ENCODE assay signal across 8 mouse cellular contexts in genomic region chr9:57552139-57552887, GRCm38 (mm10). TPM values are rescaled to one million over a fixed set of nuclear protein-coding genes. Genes with fewer than 3 reads are reported as not detected.
DNase-seq lines count a peak whose midpoint lies in the region; ATAC-seq and TF ChIP-seq lines count a peak whose summit lies in the region.

Gene Mpi, minus strand, starts transcription at chr9:57552763.

- intact Hi-C loops in heart, postnatal 14 days (cut with DNase I), result loop anchor here (5.0 kb wide), 1 partner anchor 35 kb away; the partner anchor contains the start of gene Ulk3

- H3K4me2 ChIP-seq in forebrain, embryonic 14.5 days (ENCODE audit: low read length), result peak within 1 kb of the TSS; percentile 56
- peak within 1 kb of the TSS; percentile 77 for H3K4me2 ChIP-seq in lung, embryonic 14.5 days

- peak; percentile 78 for ATAC-seq in forebrain, embryonic 14.5 days
- peak; percentile 64; the same call in 1 of the 2 replicates for ATAC-seq in lung, embryonic 14.5 days (ENCODE audit: insufficient read depth)

- H3K9ac ChIP-seq in forebrain, embryonic 14.5 days (ENCODE audit: low read length), result peak within 1 kb of the TSS; percentile 75
- H3K9ac ChIP-seq in lung, embryonic 14.5 days, result peak within 1 kb of the TSS; percentile 68

- DNase-seq in ES-CJ7 (ENCODE audit: low read depth, low spot score), result peak; percentile 71
- DNase-seq in cerebellum, adult 11 months, result peak; percentile 59
- peak; percentile 87 for DNase-seq in forebrain, embryonic 14.5 days (ENCODE audit: low spot score)
- peak; percentile 71 to 80 for DNase-seq in heart, postnatal 14 days
- DNase-seq in large intestine, adult 2 months (ENCODE audit: low read depth, low spot score), result no peak
- DNase-seq in lung, embryonic 14.5 days, result peak; percentile 87
- DNase-seq in ovary, adult 18-20 months (ENCODE audit: low spot score), result peak; percentile 40
- peak; percentile 76 for DNase-seq in thymus, postnatal 4 days

- H3K27me3 ChIP-seq in forebrain, embryonic 14.5 days (replicated peaks; ENCODE audit: control insufficient read depth, insufficient read depth, low read length), result no peaks in the 10 kb centered on the region
- no peaks in the 10 kb centered on the region for H3K27me3 ChIP-seq in lung, embryonic 14.5 days (ENCODE audit: insufficient read depth, low read length)

- peak within 1 kb of the TSS; percentile 54 for H3K4me3 ChIP-seq in forebrain, embryonic 14.5 days (ENCODE audit: low read depth, low read length)
- H3K4me3 ChIP-seq in lung, embryonic 14.5 days (ENCODE audit: low read depth, low read length), result peak within 1 kb of the TSS; percentile 70

- no peak within 1 kb of the TSS for H3K27ac ChIP-seq in forebrain, embryonic 14.5 days (ENCODE audit: low read depth, low read length)
- H3K27ac ChIP-seq in lung, embryonic 14.5 days (ENCODE audit: low read depth), result no peak within 1 kb of the TSS

- H3K4me1 ChIP-seq in forebrain, embryonic 14.5 days (ENCODE audit: control insufficient read depth, insufficient read depth, low read length), result peaks cover 5% of the 10 kb centered on the region
- H3K4me1 ChIP-seq in lung, embryonic 14.5 days (ENCODE audit: insufficient read depth), result peaks cover 6% of the 10 kb centered on the region; the same call in 1 of the 2 replicates

- no peak for TF ChIP-seq CTCF in lung, embryonic 14.5 days (IDR thresholded peaks at IDR 0.05; ENCODE audit: low read depth)

- H3K9me3 ChIP-seq in forebrain, embryonic 14.5 days (replicated peaks; ENCODE audit: control insufficient read depth, low read length), result no peaks in the 10 kb centered on the region
- no peaks in the 10 kb centered on the region for H3K9me3 ChIP-seq in lung, embryonic 14.5 days (ENCODE audit: low read depth, low read length)

- H3K36me3 ChIP-seq in forebrain, embryonic 14.5 days (ENCODE audit: control insufficient read depth, insufficient read depth, low read length), result peaks cover 32% of the 10 kb centered on the region
- peaks cover 34% of the 10 kb centered on the region for H3K36me3 ChIP-seq in lung, embryonic 14.5 days (ENCODE audit: insufficient read depth)

- WGBS in forebrain, embryonic 14.5 days, result under 1% methylated on average over 28 of the region's 28 CpGs
- WGBS in large intestine, adult 2 months, result under 1% methylated on average over 28 of the region's 28 CpGs
- 1% methylated on average over 28 of the region's 28 CpGs for WGBS in lung, embryonic 14.5 days

RNA-seq across cellular contexts. Expression of gene Mpi, which starts in this region (rescaled TPM):
- polyA plus RNA-seq in forebrain, embryonic 14.5 days (2014; fragmentation: Nextera tagmentation; extraction: Ambion mirVana), result 46.1 and 47.5 TPM in 2 replicates
- total RNA-seq in heart, postnatal 14 days (2021), result 100 to 1,000 TPM; 162 to 176 TPM
- 160 and 177 TPM in 2 replicates for polyA plus RNA-seq in large intestine, adult 2 months (2012; rRNA removed)
- 35.1 and 38.1 TPM in 2 replicates for polyA plus RNA-seq in lung, embryonic 14.5 days (2014; fragmentation: Nextera tagmentation; extraction: Ambion mirVana)
